In the genomic region with DNA sequence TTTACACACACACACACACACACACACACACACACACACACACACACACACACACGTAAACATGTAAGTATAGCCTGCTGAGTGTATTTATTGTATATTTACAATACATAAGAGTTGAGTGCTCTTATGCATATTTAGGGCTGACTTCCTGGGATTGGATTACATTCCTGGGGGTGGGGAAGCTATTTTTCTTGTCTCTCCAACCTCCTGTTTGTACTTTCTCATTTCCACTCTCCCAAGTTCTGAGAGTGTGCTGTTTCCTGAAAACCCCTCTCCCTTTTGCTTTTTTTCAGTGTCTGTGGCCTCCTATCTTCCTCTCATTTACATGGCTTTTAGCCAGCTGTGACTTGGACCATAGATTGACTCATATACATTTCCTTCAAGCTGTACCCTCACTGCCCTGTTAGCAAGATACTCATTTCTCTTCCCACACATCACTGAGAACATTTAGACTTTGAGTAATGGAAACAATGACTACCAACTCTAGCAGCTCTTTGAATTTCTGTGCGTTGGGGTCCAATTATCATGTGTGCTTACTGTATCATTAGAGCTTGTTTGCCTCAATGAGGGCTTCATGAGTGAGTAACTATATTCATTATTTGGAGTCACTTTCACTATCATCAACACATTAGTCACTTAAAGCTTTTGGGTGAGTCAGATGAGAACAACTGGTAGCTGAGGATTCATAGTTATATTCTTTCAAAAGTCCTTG, we compare ENCODE assay signal across 10 mouse cellular contexts.
DNase-seq lines count a peak whose midpoint lies in the region; ATAC-seq lines count a peak whose summit lies in the region.
"Had no signal": no experiment of that assay in that cellular context is flagged by ENCODE, and none has a peak within 500 bp of the region (broad histone marks: within the 10 kb centered on the region; RNA-seq: fewer than 3 reads in every experiment).

No protein-coding gene starts in this region.

- intact Hi-C loops in heart, postnatal 14 days (cut with DNase I): no loop called here

- H3K4me2 ChIP-seq in heart, embryonic 14.5 days (ENCODE audit: low read length): no peak overlapping the region
- no peak overlapping the region for H3K4me2 ChIP-seq in lung, embryonic 15.5 days
- H3K4me2 ChIP-seq in intestine, embryonic 16.5 days (ENCODE audit: low read depth, low read length): no peak overlapping the region
- no peak overlapping the region for H3K4me2 ChIP-seq in midbrain, embryonic 11.5 days

- H3K36me3 ChIP-seq in heart, embryonic 14.5 days (ENCODE audit: control insufficient read depth, insufficient read depth, low read length): no peaks in the 10 kb centered on the region
- H3K36me3 ChIP-seq in lung, embryonic 15.5 days: no peaks in the 10 kb centered on the region
- H3K36me3 ChIP-seq in intestine, embryonic 16.5 days (ENCODE audit: control insufficient read depth, insufficient read depth, low read length): no peaks in the 10 kb centered on the region
- no peaks in the 10 kb centered on the region for H3K36me3 ChIP-seq in midbrain, embryonic 11.5 days (ENCODE audit: control insufficient read depth, insufficient read depth, low read length)
- H3K36me3 ChIP-seq: hindbrain, embryonic 15.5 days had no signal

- H3K9ac ChIP-seq in heart, embryonic 14.5 days (ENCODE audit: low read length): no peak overlapping the region
- no peak overlapping the region for H3K9ac ChIP-seq in lung, embryonic 15.5 days
- no peak overlapping the region for H3K9ac ChIP-seq in intestine, embryonic 16.5 days (ENCODE audit: low read depth, low read length)
- H3K9ac ChIP-seq in midbrain, embryonic 11.5 days (ENCODE audit: low read length): no peak overlapping the region
- H3K9ac ChIP-seq: hindbrain, embryonic 15.5 days had no signal

- H3K4me3 ChIP-seq in heart, embryonic 14.5 days (ENCODE audit: control insufficient read depth in 1 of 2, insufficient read depth in 1 of 2, low read depth in 1 of 2, low read length in 2 of 2): no peak overlapping the region
- no peak overlapping the region for H3K4me3 ChIP-seq in lung, embryonic 15.5 days
- no peak overlapping the region for H3K4me3 ChIP-seq in intestine, embryonic 16.5 days (ENCODE audit: low read length)
- H3K4me3 ChIP-seq in midbrain, embryonic 11.5 days (ENCODE audit: low read depth, low read length): no peak overlapping the region
- H3K4me3 ChIP-seq: hindbrain, embryonic 15.5 days had no signal

- DNase-seq in heart, postnatal 14 days: no peak
- no peak for DNase-seq in lung, postnatal 25 days (ENCODE audit: low spot score)
- DNase-seq in Muller cell, postnatal 12 days (ENCODE audit: inconsistent ontology term): peak; percentile 70
- DNase-seq in midbrain, embryonic 11.5 days (ENCODE audit: low spot score, missing footprints): no peak
- DNase-seq: adrenal gland, adult 8-10 months; liver had no signal

- H3K9me3 ChIP-seq in heart, embryonic 14.5 days (ENCODE audit: control insufficient read depth, low read length): no peaks in the 10 kb centered on the region
- H3K9me3 ChIP-seq in lung, embryonic 15.5 days: no peaks in the 10 kb centered on the region
- H3K9me3 ChIP-seq in intestine, embryonic 16.5 days (ENCODE audit: control insufficient read depth, low read length): no peaks in the 10 kb centered on the region
- H3K9me3 ChIP-seq in midbrain, embryonic 11.5 days (ENCODE audit: control insufficient read depth, low read length): no peaks in the 10 kb centered on the region
- H3K9me3 ChIP-seq: hindbrain, embryonic 15.5 days had no signal

- ATAC-seq in heart, embryonic 14.5 days (ENCODE audit: insufficient number of reproducible peaks, insufficient read depth, low FRiP score, low read depth): peak; percentile 35; the same call in 1 of the 2 replicates
- peak; percentile 49; the same call in 1 of the 2 replicates for ATAC-seq in lung, embryonic 15.5 days (ENCODE audit: borderline replicate concordance, extremely low read depth, low FRiP score, low TSS enrichment)
- peak; percentile 71 for ATAC-seq in intestine, embryonic 16.5 days
- no peak for ATAC-seq in midbrain, embryonic 11.5 days (ENCODE audit: low FRiP score)

- H3K27ac ChIP-seq in heart, embryonic 14.5 days (replicated peaks in 1 of 2; ENCODE audit: control insufficient read depth in 1 of 2, insufficient read depth in 1 of 2, low read depth in 2 of 2, low read length in 2 of 2): no peak overlapping the region
- H3K27ac ChIP-seq in lung, embryonic 15.5 days: peak overlapping the region; percentile 44
- no peak overlapping the region for H3K27ac ChIP-seq in intestine, embryonic 16.5 days (ENCODE audit: low read length)
- no peak overlapping the region for H3K27ac ChIP-seq in midbrain, embryonic 11.5 days (ENCODE audit: low read depth, low read length)

- H3K4me1 ChIP-seq in heart, embryonic 14.5 days (ENCODE audit: control insufficient read depth in 2 of 2, insufficient read depth in 2 of 2, low read length in 2 of 2): peaks cover 3 to 11% of the 10 kb centered on the region in 2 experiments; a peak in 3 of 4 replicates
- H3K4me1 ChIP-seq in lung, embryonic 15.5 days: peaks cover 13% of the 10 kb centered on the region; the same call in 1 of the 2 replicates
- H3K4me1 ChIP-seq in intestine, embryonic 16.5 days (ENCODE audit: control insufficient read depth, insufficient read depth, low read length): no peaks in the 10 kb centered on the region; the same call in 1 of the 2 replicates
- H3K4me1 ChIP-seq in midbrain, embryonic 11.5 days (ENCODE audit: control insufficient read depth, insufficient read depth, low read length): no peaks in the 10 kb centered on the region

- WGBS in heart, embryonic 14.5 days: 53% methylated on average over 2 of the region's 2 CpGs
- 21% methylated on average over 2 of the region's 2 CpGs for WGBS in lung, embryonic 15.5 days
- 46% methylated on average over 2 of the region's 2 CpGs for WGBS in intestine, embryonic 16.5 days
- WGBS in midbrain, embryonic 11.5 days: 86% methylated on average over 2 of the region's 2 CpGs

- H3K27me3 ChIP-seq in heart, embryonic 14.5 days (ENCODE audit: control insufficient read depth, insufficient read depth, low read length): no peaks in the 10 kb centered on the region
- no peaks in the 10 kb centered on the region for H3K27me3 ChIP-seq in lung, embryonic 15.5 days
- no peaks in the 10 kb centered on the region for H3K27me3 ChIP-seq in intestine, embryonic 16.5 days (replicated peaks; ENCODE audit: control insufficient read depth, insufficient read depth, low read length)
- H3K27me3 ChIP-seq in midbrain, embryonic 11.5 days (ENCODE audit: control insufficient read depth, insufficient read depth, low read length): no peaks in the 10 kb centered on the region
- H3K27me3 ChIP-seq: hindbrain, embryonic 15.5 days had no signal
